20 mouse cellular contexts compared by ENCODE assay signal in genomic region chr5:99496157-99496453, GRCm38 (mm10).
A peak's percentile ranks its signal among the peaks of the same experiment; 100 is the strongest.
DNase-seq lines count a peak whose midpoint lies in the region; ATAC-seq and TF ChIP-seq lines count a peak whose summit lies in the region.
"Had no signal": no experiment of that assay in that cellular context is flagged by ENCODE, and none has a peak within 500 bp of the region (broad histone marks: within the 10 kb centered on the region; RNA-seq: fewer than 3 reads in every experiment).

No protein-coding gene starts in this region.

- no peak overlapping the region for H3K4me3 ChIP-seq in kidney, embryonic 16.5 days (ENCODE audit: low read length)
- no peak overlapping the region for H3K4me3 ChIP-seq in spleen, adult 2 months (ENCODE audit: extremely low read depth, insufficient read depth, insufficient read length)
- no peak overlapping the region for H3K4me3 ChIP-seq in hindbrain, embryonic 12.5 days
- no peak overlapping the region for H3K4me3 ChIP-seq in heart, adult 2 months
- H3K4me3 ChIP-seq: liver, embryonic 15.5 days had no signal

- TF ChIP-seq CTCF in spleen, adult 2 months (IDR thresholded peaks at IDR 0.05; ENCODE audit: extremely low read depth, insufficient read depth, insufficient read length, insufficient replicate concordance) = no peak
- no peak for TF ChIP-seq CTCF in heart, adult 2 months (IDR thresholded peaks at IDR 0.05)

- 20% methylated on average over 1 of the region's 1 CpGs for WGBS in kidney, embryonic 16.5 days
- WGBS in spleen, adult 2 months = 13% methylated on average over 1 of the region's 1 CpGs
- WGBS in hindbrain, embryonic 12.5 days = 32% methylated on average over 1 of the region's 1 CpGs
- WGBS in heart, adult 2 months = 93% methylated on average over 1 of the region's 1 CpGs

- H3K27me3 ChIP-seq in kidney, embryonic 16.5 days (ENCODE audit: insufficient read depth, low read length) = no peaks in the 10 kb centered on the region
- H3K27me3 ChIP-seq in spleen, adult 2 months (ENCODE audit: control insufficient read depth, insufficient read depth, low read length) = no peaks in the 10 kb centered on the region
- H3K27me3 ChIP-seq in hindbrain, embryonic 12.5 days = no peaks in the 10 kb centered on the region
- H3K27me3 ChIP-seq in heart, adult 2 months (ENCODE audit: control insufficient read depth, insufficient read depth, low read length) = no peaks in the 10 kb centered on the region
- H3K27me3 ChIP-seq: liver, embryonic 15.5 days had no signal

- H3K79me2 ChIP-seq in heart, adult 2 months (replicated peaks; ENCODE audit: control insufficient read depth, insufficient read depth, low read length) = no peaks in the 10 kb centered on the region

- intact Hi-C loops in heart, adult 2 months (cut with DNase I) = no loop called here

- TF ChIP-seq POLR2A in spleen, adult 2 months (IDR thresholded peaks at IDR 0.05; ENCODE audit: low read depth, low read length) = no peak
- TF ChIP-seq POLR2A in heart, adult 2 months (IDR thresholded peaks at IDR 0.05; ENCODE audit: insufficient read depth, low read depth, low read length) = no peak

- no peaks in the 10 kb centered on the region for H3K9me3 ChIP-seq in kidney, embryonic 16.5 days (ENCODE audit: low read length)
- no peaks in the 10 kb centered on the region for H3K9me3 ChIP-seq in hindbrain, embryonic 12.5 days (replicated peaks)
- H3K9me3 ChIP-seq: liver, embryonic 15.5 days had no signal

- no peak overlapping the region for H3K9ac ChIP-seq in kidney, embryonic 16.5 days (replicated peaks; ENCODE audit: low read length)
- no peak overlapping the region for H3K9ac ChIP-seq in hindbrain, embryonic 12.5 days
- H3K9ac ChIP-seq in heart, adult 2 months (ENCODE audit: low read depth, low read length) = no peak overlapping the region
- H3K9ac ChIP-seq: liver, embryonic 15.5 days had no signal

- DNase-seq in kidney, adult 9 months = no peak
- DNase-seq in spleen, adult 2 months (ENCODE audit: low read depth in 1 of 2, low spot score in 2 of 2) = no peak
- DNase-seq in spleen, postnatal 36 days (ENCODE audit: low spot score in 2 of 2) = no peak
- no peak for DNase-seq in B cell, adult 2 months
- no peak for DNase-seq in heart, adult 2 months
- DNase-seq: cerebellum, postnatal 14 days; embryo, embryonic 11 days; gastrocnemius, postnatal 36 days; heart, postnatal 14 days; kidney, postnatal 36 days; layer of hippocampus, adult 9-11 months; right cerebral cortex, postnatal 14 days; thymus, postnatal 14 days had no signal

- peak; percentile 76 for ATAC-seq in kidney, embryonic 16.5 days (ENCODE audit: low FRiP score, low TSS enrichment)
- peak; percentile 69 for ATAC-seq in hindbrain, embryonic 12.5 days (ENCODE audit: low FRiP score)
- ATAC-seq: lung, postnatal 0 days had no signal

- no peak overlapping the region for H3K4me2 ChIP-seq in kidney, embryonic 16.5 days (replicated peaks; ENCODE audit: low read depth, low read length)
- no peak overlapping the region for H3K4me2 ChIP-seq in hindbrain, embryonic 12.5 days (replicated peaks)
- H3K4me2 ChIP-seq: heart, embryonic 11.5 days; liver, embryonic 15.5 days had no signal

- no peaks in the 10 kb centered on the region for H3K36me3 ChIP-seq in kidney, embryonic 16.5 days (ENCODE audit: insufficient read depth, low read length)
- H3K36me3 ChIP-seq in spleen, adult 2 months (ENCODE audit: control insufficient read depth, insufficient read depth, low read length) = no peaks in the 10 kb centered on the region
- H3K36me3 ChIP-seq in hindbrain, embryonic 12.5 days = no peaks in the 10 kb centered on the region
- H3K36me3 ChIP-seq in heart, adult 2 months (ENCODE audit: control insufficient read depth, insufficient read depth, low read length) = no peaks in the 10 kb centered on the region
- H3K36me3 ChIP-seq: G1E; liver, embryonic 15.5 days had no signal

- peak overlapping the region; percentile 75 for H3K27ac ChIP-seq in kidney, embryonic 16.5 days (ENCODE audit: low read length)
- peak overlapping the region; percentile 76; the same call in 1 of the 2 replicates for H3K27ac ChIP-seq in spleen, adult 2 months (ENCODE audit: insufficient read depth, low read length)
- H3K27ac ChIP-seq in hindbrain, embryonic 12.5 days = no peak overlapping the region
- no peak overlapping the region for H3K27ac ChIP-seq in heart, adult 2 months
- H3K27ac ChIP-seq: liver, embryonic 15.5 days; stomach, postnatal 0 days had no signal

- peaks cover 36% of the 10 kb centered on the region for H3K4me1 ChIP-seq in kidney, embryonic 16.5 days (ENCODE audit: insufficient read depth, low read length)
- H3K4me1 ChIP-seq in spleen, adult 2 months (ENCODE audit: control insufficient read depth, insufficient read depth, insufficient read length) = peaks cover 18% of the 10 kb centered on the region; the same call in 1 of the 2 replicates
- H3K4me1 ChIP-seq in hindbrain, embryonic 12.5 days = peaks cover 21% of the 10 kb centered on the region
- H3K4me1 ChIP-seq in heart, adult 2 months (ENCODE audit: control insufficient read depth, insufficient read depth, low read length) = no peaks in the 10 kb centered on the region
- H3K4me1 ChIP-seq: liver, embryonic 15.5 days had no signal

- TF ChIP-seq EP300 in heart, adult 2 months (IDR thresholded peaks at IDR 0.05; ENCODE audit: insufficient read depth, low read depth, low read length) = no peak

Comparison
In these comparisons a context has a peak if more than half of its experiments do, and no peak if none do; other contexts are left out.
1. H3K27ac ChIP-seq: peak in kidney, embryonic 16.5 days (single experiment) and spleen, adult 2 months (single experiment); none in hindbrain, embryonic 12.5 days (single experiment) and heart, adult 2 months (single experiment).